Mouse (Mus musculus) stomach, embryonic 15.5 days (tissue): ENCODE measurements around the gene Hist1h4m. TPM values are rescaled to one million over a fixed set of nuclear protein-coding genes. Genes with fewer than 3 reads are reported as not detected.
A peak's percentile ranks its signal among the peaks of the same experiment; 100 is the strongest.
"Not testable (repeated sequence)": the region's sequence is repeated elsewhere in the genome, so short reads cannot be mapped to it uniquely, and the experiment has no call there.

ENCODE experiments used
- ATAC-seq: fragments of 200-750 bp; cut with Nextera tagmentation; 2 replicates; pipeline ENCODE4 v1.8.0; 2017; ENCODE audit warnings: low read depth, moderate number of reproducible peaks, moderate TSS enrichment; ENCODE audit not compliant: insufficient read depth, low FRiP score
- H3K27ac ChIP-seq: fragments of 300-500 bp; sonication (generic); 2 replicates; pipeline ENCODE4 v1.5.1; 2015; ENCODE audit warnings: mild to moderate bottlenecking, inconsistent platforms
- H3K27me3 ChIP-seq: fragments of 300-500 bp; sonication (generic); replicated peaks from 2 replicates; pipeline ENCODE4 v1.6.1; 2015; ENCODE audit warnings: inconsistent platforms
- H3K36me3 ChIP-seq: fragments of 300-500 bp; sonication (generic); 2 replicates; pipeline ENCODE4 v1.6.1; 2015; ENCODE audit warnings: inconsistent platforms
- H3K4me1 ChIP-seq: fragments of 300-500 bp; sonication (generic); 2 replicates; pipeline ENCODE4 v1.6.1; 2015; ENCODE audit warnings: inconsistent platforms
- H3K4me2 ChIP-seq: fragments of 300-500 bp; sonication (generic); 2 replicates; pipeline ENCODE4 v1.6.1; 2015; ENCODE audit warnings: mild to moderate bottlenecking, inconsistent platforms
- H3K4me3 ChIP-seq: fragments of 300-500 bp; sonication (generic); replicated peaks from 2 replicates; pipeline ENCODE4 v1.5.1; 2015; ENCODE audit warnings: inconsistent platforms
- H3K9ac ChIP-seq: fragments of 300-500 bp; sonication (generic); 2 replicates; pipeline ENCODE4 v1.6.1; 2015; ENCODE audit warnings: inconsistent platforms
- H3K9me3 ChIP-seq: fragments of 300-500 bp; sonication (generic); 2 replicates; pipeline ENCODE4 v1.6.1; 2016; ENCODE audit warnings: inconsistent platforms
- WGBS: fragments of 180-500 bp; shearing (Covaris S2); methylation state at CpG from one replicate; pipeline ENCODE4 v1.1.7; 2015; 5-methylcytosine and 5-hydroxymethylcytosine counted together
- polyA plus RNA-seq: library from polyadenylated mRNA; unstranded; fragments of >200 nt; fragmentation: Nextera tagmentation; extraction: Ambion mirVana; gene quantifications from 2 replicates; pipeline ENCODE4 v1.2.1, GENCODE M21; 2015

Gene Hist1h4m
- polyA plus RNA-seq, 1 experiment from 2014 or later = 0.68 TPM

- H3K9ac ChIP-seq = no peak overlapping the region
- no peak overlapping the region; the same call in 1 of the 2 replicates for H3K27ac ChIP-seq
- no peak overlapping the region for H3K4me2 ChIP-seq
- 57% methylated on average over 3 of the region's 3 CpGs for WGBS
- no peaks in the 10 kb centered on the region for H3K36me3 ChIP-seq
- H3K27me3 ChIP-seq = no peaks in the 10 kb centered on the region
- no peak overlapping the region for H3K4me3 ChIP-seq
- no peak for ATAC-seq
- H3K9me3 ChIP-seq = no peaks in the 10 kb centered on the region
- no peaks in the 10 kb centered on the region for H3K4me1 ChIP-seq
Observed at GRCm38 (mm10) chr13:21828511-21828910, 17.0 kb downstream of the Hist1h4m start.

GRCm38 (mm10) chr13:21830344-21830743 lies 18.8 kb downstream of the Hist1h4m start:
- Histone ChIP-seq H3K4me3 (no peak overlapping the region), H3K9me3 (no peaks in the 10 kb centered on the region), H3K4me1 (no peaks in the 10 kb centered on the region), H3K36me3 (no peaks in the 10 kb centered on the region), H3K4me2 (no peak overlapping the region), H3K9ac (no peak overlapping the region), H3K27ac (no peak overlapping the region), H3K27me3 (no peaks in the 10 kb centered on the region)
- ATAC-seq = no peak
- WGBS = 90% methylated on average over 10 of the region's 10 CpGs

GRCm38 (mm10) chr13:21831418-21832394 lies 20.2 kb downstream of the Hist1h4m start, which contains the start of gene Hist1h4n:
TSS of gene Hist1h4n (minus strand) at chr13:21832196.
- not testable (repeated sequence) for H3K9ac ChIP-seq, H3K9me3 ChIP-seq, H3K27me3 ChIP-seq, H3K36me3 ChIP-seq, H3K27ac ChIP-seq, H3K4me1 ChIP-seq
- peak within 1 kb of the TSS; percentile 18; the same call in 1 of the 2 replicates for H3K4me3 ChIP-seq
- WGBS = under 1% methylated on average over 27 of the region's 58 CpGs
- peak; percentile 82 for ATAC-seq
- H3K4me2 ChIP-seq = peak within 1 kb of the TSS; percentile 33; the same call in 1 of the 2 replicates

GRCm38 (mm10) chr13:21833461-21833860 lies 21.9 kb downstream of the Hist1h4m start, which contains the start of the genes Hist1h2ap and Hist1h2br:
TSS of gene Hist1h2ap (minus strand) at chr13:21833507.
TSS of gene Hist1h2br (plus strand) at chr13:21833743.
- H3K4me1 ChIP-seq, H3K36me3 ChIP-seq, H3K27ac ChIP-seq, H3K4me2 ChIP-seq, H3K27me3 ChIP-seq, H3K9ac ChIP-seq, H3K4me3 ChIP-seq, H3K9me3 ChIP-seq: not testable (repeated sequence)
- ATAC-seq = peak; percentile 93
- WGBS = no CpG with 5 or more reads among the region's 24 CpGs

- H3K4me3 ChIP-seq, H3K4me2 ChIP-seq, H3K4me1 ChIP-seq, H3K27me3 ChIP-seq, H3K9me3 ChIP-seq, H3K36me3 ChIP-seq, H3K9ac ChIP-seq, H3K27ac ChIP-seq: not testable (repeated sequence)
- ATAC-seq = peak; percentile 58
- no CpG with 5 or more reads among the region's 4 CpGs for WGBS
Observed at GRCm38 (mm10) chr13:21840508-21840907, 29.0 kb downstream of the Hist1h4m start.

- ATAC-seq, H3K4me2 ChIP-seq, H3K36me3 ChIP-seq, H3K27me3 ChIP-seq, H3K27ac ChIP-seq, H3K9me3 ChIP-seq, H3K4me3 ChIP-seq, H3K9ac ChIP-seq, H3K4me1 ChIP-seq: not testable (repeated sequence)
Observed at GRCm38 (mm10) chr13:21846356-21846755, 34.8 kb downstream of the Hist1h4m start.

GRCm38 (mm10) chr13:21847883-21848282 lies 36.3 kb downstream of the Hist1h4m start:
- H3K9ac ChIP-seq = no peak overlapping the region
- H3K4me1 ChIP-seq = no peaks in the 10 kb centered on the region
- 26% methylated on average over 8 of the region's 8 CpGs for WGBS
- ATAC-seq = no peak
- no peak overlapping the region for H3K27ac ChIP-seq
- no peak overlapping the region for H3K4me3 ChIP-seq
- H3K27me3 ChIP-seq = no peaks in the 10 kb centered on the region
- H3K36me3 ChIP-seq = no peaks in the 10 kb centered on the region
- no peaks in the 10 kb centered on the region for H3K9me3 ChIP-seq
- H3K4me2 ChIP-seq = no peak overlapping the region

- not testable (repeated sequence) for H3K9me3 ChIP-seq, H3K4me1 ChIP-seq, H3K4me2 ChIP-seq, H3K4me3 ChIP-seq, H3K27me3 ChIP-seq, ATAC-seq, H3K27ac ChIP-seq, H3K9ac ChIP-seq, H3K36me3 ChIP-seq
- 52% methylated on average over 1 of the region's 1 CpGs for WGBS
Observed at GRCm38 (mm10) chr13:21850696-21851095, 39.1 kb downstream of the Hist1h4m start.

- Histone ChIP-seq H3K4me3 (no peak overlapping the region), H3K9ac (no peak overlapping the region), H3K27ac (no peak overlapping the region), H3K36me3 (no peaks in the 10 kb centered on the region), H3K4me2 (no peak overlapping the region), H3K27me3 (no peaks in the 10 kb centered on the region), H3K4me1 (no peaks in the 10 kb centered on the region), H3K9me3 (no peaks in the 10 kb centered on the region)
- 45% methylated on average over 3 of the region's 3 CpGs for WGBS
- ATAC-seq = no peak
Observed at GRCm38 (mm10) chr13:21852215-21852945, 40.8 kb downstream of the Hist1h4m start.

GRCm38 (mm10) chr13:21855146-21855545 lies 43.6 kb downstream of the Hist1h4m start:
- H3K4me3 ChIP-seq = peak overlapping the region; percentile 41
- WGBS = 4% methylated on average over 11 of the region's 11 CpGs

GRCm38 (mm10) chr13:21855698-21856162 lies 44.2 kb downstream of the Hist1h4m start:
- Histone ChIP-seq H3K36me3 (no peaks in the 10 kb centered on the region), H3K4me3 (peak overlapping the region; percentile 41), H3K4me2 (peak overlapping the region; percentile 49), H3K27me3 (no peaks in the 10 kb centered on the region), H3K4me1 (no peaks in the 10 kb centered on the region), H3K9me3 (no peaks in the 10 kb centered on the region), H3K9ac (no peak overlapping the region), H3K27ac (no peak overlapping the region)
- no peak for ATAC-seq
- WGBS = 2% methylated on average over 15 of the region's 15 CpGs

More at GRCm38 (mm10) chr13:21855146-21855545, 43.6 kb downstream of the Hist1h4m start:
- H3K4me2 ChIP-seq = peak overlapping the region; percentile 49
- H3K27me3 ChIP-seq = no peaks in the 10 kb centered on the region
- ATAC-seq = 0 out of 2 replicates have a peak, but pooled peaks have one; percentile 72
- no peak overlapping the region for H3K9ac ChIP-seq
- no peak overlapping the region for H3K27ac ChIP-seq
- H3K36me3 ChIP-seq = no peaks in the 10 kb centered on the region
- H3K9me3 ChIP-seq = no peaks in the 10 kb centered on the region
- no peaks in the 10 kb centered on the region for H3K4me1 ChIP-seq

- no peak for ATAC-seq
- 17% methylated on average over 5 of the region's 5 CpGs for WGBS
Observed at GRCm38 (mm10) chr13:21861608-21862007, 50.1 kb downstream of the Hist1h4m start.

More at GRCm38 (mm10) chr13:21861608-21862007, 50.1 kb downstream of the Hist1h4m start:
- no peak overlapping the region for H3K4me2 ChIP-seq
- H3K27me3 ChIP-seq = no peaks in the 10 kb centered on the region
- no peaks in the 10 kb centered on the region for H3K4me1 ChIP-seq
- no peak overlapping the region for H3K4me3 ChIP-seq
- H3K9ac ChIP-seq = no peak overlapping the region
- H3K9me3 ChIP-seq = no peaks in the 10 kb centered on the region; the same call in 1 of the 2 replicates
- H3K27ac ChIP-seq = no peak overlapping the region
- no peaks in the 10 kb centered on the region for H3K36me3 ChIP-seq
